Mouse (Mus musculus) bone marrow macrophage, adult 2 months (primary cell): ENCODE data around the gene Gm13288. TPM values are rescaled to one million over a fixed set of nuclear protein-coding genes. Genes with fewer than 3 reads are reported as not detected.
A peak's percentile ranks its signal among the peaks of the same experiment; 100 is the strongest.
"Not testable (repeated sequence)": the region's sequence is repeated elsewhere in the genome, so short reads cannot be mapped to it uniquely, and the experiment has no call there.

Experiments
- H3K27ac ChIP-seq: 2 replicates; pipeline ENCODE4 v1.5.1; 2012; ENCODE audit warnings: low read depth, low read length; ENCODE audit not compliant: insufficient read depth
- H3K4me1 ChIP-seq: 2 replicates; pipeline ENCODE4 v1.6.1; 2012; ENCODE audit warnings: low read length; ENCODE audit not compliant: control insufficient read depth, insufficient read depth
- H3K4me3 ChIP-seq: 2 replicates; pipeline ENCODE4 v1.5.1; 2012; ENCODE audit warnings: mild to moderate bottlenecking, low read length, moderate library complexity; ENCODE audit not compliant: insufficient read depth
- CTCF ChIP-seq: IDR thresholded peaks from 2 replicates; pipeline ENCODE4 v1.5.1; 2012; ENCODE audit warnings: low read depth, mild to moderate bottlenecking, low read length, moderate library complexity
- polyA plus RNA-seq: library from polyadenylated mRNA; stranded (reverse); fragments of >200 nt; gene quantifications from 2 replicates; pipeline ENCODE4 v1.2.4, GENCODE M21; 2012; ENCODE audit not compliant: missing spikeins, insufficient read depth, insufficient read length

The Gm13288 gene
- polyA plus RNA-seq: not detected in 2 replicates

GRCm38 (mm10) chr4:88805231-88805630 is at the start of gene Gm13288:
Gene Gm13288 (plus strand): TSS chr4:88805531.
- H3K27ac ChIP-seq, H3K4me1 ChIP-seq: not testable (repeated sequence)
- 0 out of 2 replicates have a peak within 1 kb of the TSS, but pooled peaks have one; percentile 14 for H3K4me3 ChIP-seq

- Histone ChIP-seq H3K4me3 (peak overlapping the region; percentile 60), H3K27ac (peak overlapping the region; percentile 59)
- not testable (repeated sequence) for H3K4me1 ChIP-seq
Measured at GRCm38 (mm10) chr4:88756581-88757513, 48.5 kb upstream of the Gm13288 start.

GRCm38 (mm10) chr4:88757628-88758031 is 47.7 kb upstream of the Gm13288 start:
- Histone ChIP-seq H3K4me3 (peak overlapping the region; percentile 60), H3K27ac (peak overlapping the region; percentile 59; the same call in 1 of the 2 replicates)
- H3K4me1 ChIP-seq: not testable (repeated sequence)
- TF ChIP-seq CTCF: peak; percentile 13; the same call in 1 of the 2 replicates

DNA sequence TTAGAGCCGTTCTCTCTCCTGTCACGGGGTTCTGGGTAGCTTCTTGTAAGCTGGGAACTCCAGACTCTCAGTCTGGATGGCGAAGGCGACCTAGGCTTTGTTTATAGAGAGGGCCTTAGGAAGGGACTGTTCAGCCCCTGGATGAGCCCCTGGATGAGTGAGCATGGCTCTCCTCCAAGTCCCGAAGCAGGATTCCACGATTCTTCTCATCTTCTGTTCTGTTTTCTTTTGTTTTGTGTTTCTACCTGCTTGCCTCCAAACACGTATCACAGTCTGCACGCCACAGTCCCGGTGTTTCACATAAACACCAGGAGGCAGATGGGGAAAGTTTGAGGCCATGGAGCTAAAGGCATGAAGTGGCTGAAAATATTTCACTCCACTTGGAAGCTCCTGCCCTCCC is 46.6 kb upstream of the Gm13288 start:
- not testable (repeated sequence) for H3K4me1 ChIP-seq, H3K27ac ChIP-seq, H3K4me3 ChIP-seq

GRCm38 (mm10) chr4:88759610-88760268 is 45.6 kb upstream of the Gm13288 start, which contains the start of gene Gm13283:
Gene Gm13283 (plus strand): TSS chr4:88760119.
- H3K4me3 ChIP-seq: peak within 1 kb of the TSS; percentile 51
- H3K27ac ChIP-seq: peak within 1 kb of the TSS; percentile 48
- not testable (repeated sequence) for H3K4me1 ChIP-seq

DNA sequence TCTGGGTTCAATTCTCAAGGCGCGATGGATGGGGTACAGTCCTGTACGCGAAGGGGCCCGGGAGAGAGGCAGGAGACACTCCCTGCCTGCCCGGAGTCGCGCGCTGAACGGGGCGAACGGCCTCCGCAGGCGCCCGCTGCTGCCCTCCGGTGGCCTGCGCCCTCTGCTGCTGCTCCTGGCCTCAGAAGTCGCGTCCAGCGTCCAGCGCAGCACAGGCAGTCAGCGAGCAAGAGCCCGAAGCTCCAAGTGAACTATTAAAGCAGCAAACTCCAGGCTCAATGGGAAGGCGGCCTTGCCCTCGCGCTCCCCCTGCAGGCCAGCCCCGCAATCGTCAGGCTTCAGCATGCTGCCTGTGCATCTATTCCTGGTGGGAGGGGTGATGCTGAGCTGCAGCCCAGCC is 44.9 kb upstream of the Gm13288 start:
- Histone ChIP-seq H3K4me3 (peak overlapping the region; percentile 51), H3K27ac (peak overlapping the region; percentile 48)
- H3K4me1 ChIP-seq: not testable (repeated sequence)

GRCm38 (mm10) chr4:88761776-88762175 is 43.6 kb upstream of the Gm13288 start:
- not testable (repeated sequence) for H3K4me3 ChIP-seq, H3K27ac ChIP-seq, H3K4me1 ChIP-seq

- not testable (repeated sequence) for H3K4me1 ChIP-seq, H3K4me3 ChIP-seq, H3K27ac ChIP-seq
Measured at GRCm38 (mm10) chr4:88762341-88762740, 43.0 kb upstream of the Gm13288 start.

GRCm38 (mm10) chr4:88763384-88764018 is 41.8 kb upstream of the Gm13288 start:
- peak overlapping the region; percentile 41 for H3K4me3 ChIP-seq
- not testable (repeated sequence) for H3K27ac ChIP-seq, H3K4me1 ChIP-seq

GRCm38 (mm10) chr4:88773534-88773933 is 31.8 kb upstream of the Gm13288 start, which contains the start of gene Gm13290:
Gene Gm13290 (plus strand): TSS chr4:88773834.
- not testable (repeated sequence) for H3K4me1 ChIP-seq, H3K4me3 ChIP-seq, H3K27ac ChIP-seq

DNA sequence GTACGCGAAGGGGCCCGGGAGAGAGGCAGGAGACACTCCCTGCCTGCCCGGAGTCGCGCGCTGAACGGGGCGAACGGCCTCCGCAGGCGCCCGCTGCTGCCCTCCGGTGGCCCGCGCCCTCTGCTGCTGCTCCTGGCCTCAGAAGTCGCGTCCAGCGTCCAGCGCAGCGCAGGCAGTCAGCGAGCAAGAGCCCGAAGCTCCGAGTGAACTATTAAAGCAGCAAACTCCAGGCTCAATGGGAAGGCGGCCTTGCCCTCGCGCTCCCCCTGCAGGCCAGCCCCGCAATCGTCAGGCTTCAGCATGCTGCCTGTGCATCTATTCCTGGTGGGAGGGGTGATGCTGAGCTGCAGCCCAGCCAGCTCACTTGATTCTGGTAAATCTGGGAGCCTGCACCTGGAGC is 28.7 kb upstream of the Gm13288 start, which contains the start of gene Gm13289:
Gm13289 (plus strand) TSS at position 301 of the 400 bp plus-strand sequence.
- H3K4me1 ChIP-seq, H3K27ac ChIP-seq, H3K4me3 ChIP-seq: not testable (repeated sequence)

DNA sequence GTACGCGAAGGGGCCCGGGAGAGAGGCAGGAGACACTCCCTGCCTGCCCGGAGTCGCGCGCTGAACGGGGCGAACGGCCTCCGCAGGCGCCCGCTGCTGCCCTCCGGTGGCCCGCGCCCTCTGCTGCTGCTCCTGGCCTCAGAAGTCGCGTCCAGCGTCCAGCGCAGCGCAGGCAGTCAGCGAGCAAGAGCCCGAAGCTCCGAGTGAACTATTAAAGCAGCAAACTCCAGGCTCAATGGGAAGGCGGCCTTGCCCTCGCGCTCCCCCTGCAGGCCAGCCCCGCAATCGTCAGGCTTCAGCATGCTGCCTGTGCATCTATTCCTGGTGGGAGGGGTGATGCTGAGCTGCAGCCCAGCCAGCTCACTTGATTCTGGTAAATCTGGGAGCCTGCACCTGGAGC is 25.8 kb upstream of the Gm13288 start, which contains the start of gene Gm13272:
Gm13272 (plus strand) TSS at position 301 of the 400 bp plus-strand sequence.
- H3K27ac ChIP-seq, H3K4me1 ChIP-seq, H3K4me3 ChIP-seq: not testable (repeated sequence)

DNA sequence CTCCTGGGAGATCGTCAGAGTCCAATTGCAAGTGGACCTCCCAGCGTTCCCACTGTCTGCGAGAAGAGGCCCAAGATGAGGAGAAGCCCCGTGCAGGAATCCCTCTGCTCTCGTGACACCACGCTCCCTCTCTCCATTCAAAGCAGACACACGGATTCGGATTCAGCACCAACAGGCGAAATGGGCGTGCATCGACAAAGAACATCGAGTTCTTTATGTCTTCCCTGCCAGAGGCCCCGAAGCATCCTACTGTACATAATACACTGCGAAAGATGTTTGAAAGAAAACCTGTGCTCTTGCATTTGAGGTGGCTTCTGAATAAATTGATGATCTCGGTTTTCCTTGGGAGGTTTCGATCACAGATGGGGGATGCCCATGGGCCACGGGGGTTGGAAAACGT is 25.0 kb upstream of the Gm13288 start:
- H3K4me1 ChIP-seq, H3K4me3 ChIP-seq, H3K27ac ChIP-seq: not testable (repeated sequence)

DNA sequence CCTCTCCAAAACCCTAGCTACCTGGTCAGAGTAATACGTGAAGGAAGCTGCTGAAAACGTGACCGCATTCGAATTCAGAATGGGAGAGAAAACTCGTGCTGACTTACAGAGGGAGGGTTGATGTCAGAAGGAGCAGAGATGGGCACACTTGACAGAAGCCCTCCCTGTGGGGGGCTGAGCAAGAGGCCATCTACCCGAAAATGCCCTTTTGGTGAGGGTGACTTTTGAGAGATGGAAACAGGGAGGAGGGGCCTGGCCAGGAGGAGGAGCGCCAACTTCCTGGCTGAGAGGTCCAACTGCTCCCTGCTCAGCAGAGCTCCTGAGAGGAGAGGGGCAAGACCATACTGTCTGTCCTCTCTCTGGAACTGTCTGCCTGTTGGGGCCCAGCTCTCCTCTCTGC is 23.5 kb upstream of the Gm13288 start, which contains the start of gene Ifnz:
Ifnz (plus strand) TSS at position 301 of the 400 bp plus-strand sequence.
- not testable (repeated sequence) for H3K27ac ChIP-seq, H3K4me1 ChIP-seq
- peak within 1 kb of the TSS; percentile 44 for H3K4me3 ChIP-seq

- H3K4me3 ChIP-seq: peak overlapping the region; percentile 44
- not testable (repeated sequence) for H3K27ac ChIP-seq, H3K4me1 ChIP-seq
Measured at GRCm38 (mm10) chr4:88782335-88782734, 23.0 kb upstream of the Gm13288 start.
